Mouse (Mus musculus): Measurements from ENCODE around the gene Zgrf1.

DNA sequence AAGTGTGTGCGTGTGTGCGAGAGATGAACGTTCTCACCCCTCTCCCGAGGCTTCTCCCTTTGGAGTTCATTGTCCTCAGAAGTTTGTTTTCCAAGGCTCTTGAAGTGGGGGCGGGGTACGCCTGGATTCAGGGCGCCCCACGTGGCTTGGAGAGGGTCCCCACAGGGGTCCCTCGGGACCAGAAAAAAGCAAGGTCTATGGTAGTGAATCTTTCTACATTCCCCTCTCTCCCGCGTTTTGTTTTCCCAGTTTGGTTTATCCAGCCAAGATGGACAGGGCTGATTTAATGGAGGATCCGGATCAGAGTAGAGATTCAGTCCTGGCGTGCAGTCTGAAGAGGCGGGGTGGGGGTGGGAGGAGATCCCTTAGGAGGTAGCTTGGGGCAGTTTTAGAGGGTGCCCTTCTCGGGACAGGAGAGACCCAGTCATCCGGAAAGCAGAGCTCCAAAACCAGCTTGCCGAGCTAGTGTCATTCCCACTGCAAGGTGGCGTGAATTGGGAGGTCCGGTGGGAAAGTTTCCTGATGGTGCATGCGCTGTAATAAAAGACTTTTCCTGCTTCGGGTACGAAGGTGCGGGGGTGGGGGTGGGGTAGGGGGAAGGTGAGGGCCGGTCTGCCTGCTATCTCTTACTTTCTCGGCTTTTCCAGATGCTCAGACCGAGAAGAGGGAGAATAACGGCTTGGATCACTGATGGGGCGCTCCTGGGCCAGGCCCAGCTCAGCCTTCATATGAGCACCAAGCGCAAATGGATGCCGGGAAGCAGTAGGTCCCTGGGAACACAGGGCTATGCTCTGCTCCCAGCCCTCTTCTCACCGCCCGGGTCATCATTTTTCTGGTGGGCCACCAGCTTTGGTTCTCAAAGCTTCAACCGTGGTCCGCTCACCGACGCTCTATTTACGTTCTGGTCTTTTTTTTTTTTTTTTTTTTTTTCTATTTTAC, 87.7 kb downstream of the Zgrf1 start:
- no peak for TF ChIP-seq POLR2A (IDR thresholded peaks at IDR 0.05; ENCODE audit: insufficient read length, low read depth)
- no peak for TF ChIP-seq MYOD1 (IDR thresholded peaks at IDR 0.05; ENCODE audit: control insufficient read depth in 1 of 3, insufficient read length in 2 of 3, low read depth in 2 of 3)
- no peak for TF ChIP-seq MYOG (IDR thresholded peaks at IDR 0.05; ENCODE audit: control insufficient read depth in 1 of 3, insufficient read depth in 1 of 3, insufficient read length in 2 of 3, low read depth in 2 of 3)
- TF ChIP-seq POLR2AphosphoS2 (IDR thresholded peaks at IDR 0.05; ENCODE audit: insufficient read length, low read depth): no peak
- no peak for TF ChIP-seq TCF12 (IDR thresholded peaks at IDR 0.05; ENCODE audit: insufficient read depth, poor library complexity, severe bottlenecking)
- no peak for TF ChIP-seq CEBPB (IDR thresholded peaks at IDR 0.05; ENCODE audit: insufficient read depth, poor library complexity, severe bottlenecking)
- TF ChIP-seq E2F4 (IDR thresholded peaks at IDR 0.05; ENCODE audit: insufficient read depth): no peak

Data from myocyte (in vitro differentiated cells).